Mouse (Mus musculus): Measurements from ENCODE around the gene 9030612E09Rik.

The 9030612E09Rik gene

DNA sequence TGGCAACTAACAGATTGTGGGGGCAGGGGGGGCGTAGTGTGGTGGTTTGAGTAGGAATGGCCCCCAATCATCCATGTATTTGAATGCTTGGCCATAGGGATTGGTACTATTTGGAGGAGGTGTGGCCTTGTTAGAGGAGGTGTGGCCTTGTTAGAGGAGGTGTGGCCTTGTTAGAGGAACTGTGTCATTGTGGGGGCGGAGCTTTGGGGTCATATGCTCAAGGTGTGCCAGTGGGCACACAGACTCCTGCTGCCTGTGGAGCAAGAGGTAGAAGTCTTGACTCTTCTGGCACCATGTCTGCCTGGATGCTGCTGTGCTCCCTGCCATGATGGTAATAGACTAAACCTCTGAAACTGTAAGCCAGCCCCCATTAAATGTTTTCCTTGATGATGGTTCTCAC is 25.7 kb downstream of the 9030612E09Rik start:
- intact Hi-C loops (cut with DNase I), result no loop called here

DNA sequence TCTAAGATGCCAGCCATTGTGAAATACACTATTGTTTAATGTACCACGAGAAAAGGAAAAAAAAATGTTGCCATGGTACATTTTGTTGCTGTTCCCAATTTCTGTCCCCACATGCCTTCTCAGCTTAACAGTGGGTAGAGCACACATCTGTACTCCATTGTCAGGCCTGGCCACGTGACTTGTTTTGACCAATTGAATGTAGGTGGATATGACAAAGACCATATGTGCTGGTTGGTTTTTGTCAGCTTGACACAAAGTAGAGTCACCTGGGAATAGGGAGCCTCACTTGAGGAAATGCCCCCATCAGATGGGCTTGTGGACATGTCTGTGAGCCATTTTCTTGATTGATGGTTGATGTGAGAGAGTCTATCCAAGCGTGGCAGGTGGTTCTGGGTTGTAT is 29.4 kb downstream of the 9030612E09Rik start:
- intact Hi-C loops (cut with DNase I), result no loop called here

DNA sequence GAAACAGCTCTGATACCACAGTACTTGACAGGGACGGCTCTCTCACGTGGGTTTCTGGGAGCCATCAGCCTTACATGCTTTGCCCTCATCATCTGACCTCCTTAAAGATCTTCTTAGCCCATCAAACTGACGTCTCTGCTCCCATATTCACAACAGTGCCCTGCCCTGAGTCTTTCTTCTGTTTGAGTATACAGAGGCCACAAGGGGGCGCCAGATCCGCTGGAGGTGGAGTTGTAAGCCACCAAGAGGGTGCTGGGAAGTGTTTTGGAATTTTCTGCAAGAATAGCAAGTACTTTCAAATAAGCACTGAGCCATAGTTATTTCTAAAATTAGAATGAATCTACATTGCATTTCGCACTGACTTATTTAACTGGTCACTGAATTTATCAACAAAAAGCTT is 37.4 kb downstream of the 9030612E09Rik start:
- intact Hi-C loops (cut with DNase I), result loop anchor here (10.0 kb wide), 1 partner anchor 163 kb away; no protein-coding TSS in a partner anchor

DNA sequence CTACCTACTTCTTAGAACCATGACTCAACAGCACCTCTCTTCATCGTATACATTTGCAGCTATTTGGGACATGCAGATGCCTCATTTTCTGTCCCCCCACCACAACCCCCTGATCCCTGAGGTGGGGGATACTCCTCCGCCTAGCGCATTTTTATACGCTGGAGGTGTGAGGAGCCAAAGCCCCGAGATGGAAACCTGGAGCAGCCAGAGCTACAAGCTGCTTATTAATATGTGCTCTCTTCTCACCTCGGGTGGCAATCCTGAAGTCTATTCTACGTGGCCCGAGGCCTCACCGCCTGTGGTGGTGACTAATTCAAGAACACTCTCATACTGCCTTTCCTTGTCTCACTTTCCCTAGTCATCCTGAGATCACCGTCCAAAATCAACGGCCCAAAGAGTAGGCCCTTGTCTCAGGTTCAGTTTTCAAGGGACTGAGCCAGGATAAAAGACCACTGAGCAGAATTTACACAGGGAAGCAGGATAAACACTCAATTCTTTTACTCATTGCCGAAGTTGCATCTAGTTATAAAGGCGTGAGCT is 42.9 kb downstream of the 9030612E09Rik start:
- intact Hi-C loops (cut with DNase I), result loop anchor here (10.0 kb wide), 1 partner anchor 157 kb away; no protein-coding TSS in a partner anchor

DNA sequence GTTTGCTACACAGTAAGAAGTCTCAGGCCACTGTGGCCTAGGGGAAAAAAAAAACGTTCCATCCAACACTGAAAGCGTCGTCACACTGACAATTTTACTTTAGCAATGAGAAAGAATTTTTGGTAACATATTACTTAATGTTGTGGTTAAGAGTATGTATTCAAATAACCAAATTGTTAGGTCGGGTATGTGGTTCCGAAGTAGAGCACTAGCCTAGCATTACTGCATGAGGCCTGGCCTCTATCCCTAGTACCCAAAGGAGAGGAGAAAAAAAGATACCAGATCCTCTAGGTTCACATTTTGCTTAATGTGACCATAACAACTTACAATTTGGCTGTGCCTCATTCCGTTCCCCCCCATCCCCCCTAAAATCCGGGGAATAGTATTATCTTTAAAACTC is 46.0 kb downstream of the 9030612E09Rik start:
- intact Hi-C loops (cut with DNase I), result no loop called here

DNA sequence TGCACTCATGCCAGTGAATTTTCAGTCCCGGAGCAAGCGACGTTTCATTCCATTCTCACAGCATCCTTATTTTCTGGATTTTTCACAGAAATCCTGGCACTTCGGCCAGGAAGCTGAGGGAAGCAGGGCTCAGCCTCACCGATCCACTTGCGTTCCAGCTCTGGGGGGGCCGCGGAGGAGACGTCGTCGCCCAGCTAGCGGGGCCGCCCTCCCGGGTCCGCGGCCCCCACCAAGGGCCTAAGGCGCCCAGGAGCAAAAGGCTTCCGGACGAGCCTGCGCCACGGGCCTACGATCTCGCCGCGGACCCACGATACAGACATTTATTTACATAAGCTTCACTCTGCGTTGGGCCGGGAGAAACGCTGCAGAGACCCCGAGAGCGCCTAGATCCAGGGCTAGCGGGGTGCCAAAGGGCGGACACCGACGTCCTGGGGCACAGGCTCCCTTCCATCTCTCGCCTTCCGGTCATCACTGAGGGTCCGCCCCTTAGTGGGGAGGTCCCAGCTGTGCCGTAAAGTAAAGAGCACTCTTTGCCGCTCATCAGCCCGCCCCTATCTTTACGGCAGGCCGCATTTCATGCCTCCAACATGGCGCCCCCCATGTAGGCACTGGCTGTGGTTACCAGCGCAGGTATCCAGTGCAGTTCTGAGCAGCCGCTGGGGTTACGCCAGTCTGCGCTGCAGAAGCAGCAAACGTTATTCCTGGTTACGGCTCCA is 46.6 kb downstream of the 9030612E09Rik start, which contains the start of gene Pdss2:
Gene Pdss2, plus strand, starts transcription at position 577 of the 716 bp plus-strand sequence.
- intact Hi-C loops (cut with DNase I), result no loop called here

DNA sequence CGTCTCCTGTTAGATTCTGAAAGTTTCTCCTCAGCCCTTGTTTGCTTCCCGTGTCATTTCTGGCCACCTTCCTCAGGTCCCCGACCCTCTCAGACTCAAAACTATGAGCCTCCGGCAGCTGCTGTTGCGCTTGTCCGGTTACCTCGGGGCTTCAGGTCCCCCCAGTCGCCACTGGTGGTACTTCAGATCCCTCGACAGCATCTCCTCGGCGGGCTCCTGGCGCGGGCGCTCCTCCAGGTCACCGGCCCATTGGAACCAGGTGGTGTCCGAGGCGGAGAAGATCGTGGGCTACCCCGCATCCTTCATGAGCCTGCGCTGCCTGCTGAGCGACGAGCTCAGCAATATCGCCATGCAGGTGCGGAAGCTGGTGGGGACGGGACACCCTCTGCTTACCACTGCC is 47.2 kb downstream of the 9030612E09Rik start:
- intact Hi-C loops (cut with DNase I), result no loop called here

DNA sequence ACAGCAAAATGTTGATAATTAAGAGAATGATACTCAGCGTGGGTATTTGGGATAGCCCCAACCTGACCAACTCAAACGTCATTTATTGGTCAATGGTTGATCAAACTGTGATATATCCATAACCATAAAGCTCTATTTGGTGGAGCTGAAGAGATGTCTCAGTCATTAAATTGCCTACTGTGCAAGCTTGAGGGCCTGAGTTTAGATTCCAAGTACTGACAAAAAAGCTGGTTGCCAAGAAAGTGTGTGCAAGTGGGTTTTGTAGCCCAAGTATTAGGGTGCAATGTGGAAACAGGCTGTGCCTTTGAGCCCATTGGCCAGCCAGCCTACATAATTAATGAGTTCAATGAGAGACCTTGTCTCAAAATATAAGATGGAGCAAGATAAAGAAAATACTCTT is 48.9 kb downstream of the 9030612E09Rik start:
- intact Hi-C loops (cut with DNase I), result no loop called here
